Mouse (Mus musculus) liver, adult (tissue): Measurements from ENCODE around the gene Clec16a.

ENCODE experiments used
- GATA4 ChIP-seq: IDR thresholded peaks from 2 replicates; pipeline ENCODE4 v1.6.1; 2014; ENCODE audit warnings: mild to moderate bottlenecking, low read length; ENCODE audit not compliant: insufficient replicate concordance

Clec16a gene

DNA sequence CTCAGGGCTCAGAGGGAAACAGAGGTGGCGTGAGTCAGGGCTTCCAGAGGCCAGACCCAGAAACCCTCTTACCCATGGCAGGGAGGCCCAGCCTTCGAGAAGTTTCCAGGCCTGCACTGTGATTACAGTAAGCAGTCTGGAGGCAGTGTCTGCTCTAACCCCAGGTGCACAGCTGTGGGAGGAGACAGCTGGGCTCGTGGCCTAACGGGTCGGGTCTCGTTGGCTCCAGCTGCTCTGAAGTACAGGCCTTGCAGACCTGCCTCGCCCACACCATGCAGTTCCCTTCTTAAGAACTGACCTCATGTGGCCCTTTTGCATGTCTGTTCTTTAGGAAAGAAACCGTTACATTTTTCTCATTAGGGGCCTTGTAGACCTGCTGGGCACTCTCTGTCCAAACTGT, 123.3 kb downstream of the Clec16a start:
- TF ChIP-seq GATA4 = no peak

DNA sequence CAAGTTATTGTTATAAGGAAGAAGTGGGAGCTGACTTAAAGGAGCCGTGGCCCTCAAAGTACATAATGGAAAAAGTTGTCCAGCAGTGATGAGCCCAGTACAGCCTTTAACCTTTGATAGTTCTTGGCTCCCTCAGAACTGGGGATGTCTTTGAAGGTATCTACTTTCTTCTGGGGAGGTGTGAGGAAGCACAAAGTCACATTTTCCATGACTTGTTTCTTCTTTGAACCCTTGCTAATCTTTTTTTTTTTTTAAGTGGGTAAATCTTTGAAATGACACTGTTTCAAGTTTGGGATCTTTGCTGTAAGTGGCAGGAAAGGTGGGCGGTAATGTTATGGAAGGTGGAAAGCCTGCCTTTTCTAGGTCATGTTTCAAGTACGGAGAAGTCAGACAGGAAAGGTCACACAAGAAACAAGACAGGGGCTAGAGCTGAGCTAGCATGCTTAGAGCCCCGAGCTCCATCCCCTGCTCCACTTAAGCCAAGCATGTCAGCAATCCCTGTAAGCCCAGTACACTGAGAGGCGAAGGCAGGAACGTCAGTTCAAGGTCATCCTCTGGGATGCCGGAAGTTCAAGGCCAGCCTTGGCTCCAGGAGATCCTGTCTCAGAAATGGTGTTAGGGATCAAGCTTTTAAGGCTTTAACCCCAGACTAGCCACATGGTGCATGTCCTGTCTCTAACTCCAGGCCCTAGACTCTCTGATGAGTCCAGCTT, 124.0 kb downstream of the Clec16a start:
- TF ChIP-seq GATA4 = no peak

DNA sequence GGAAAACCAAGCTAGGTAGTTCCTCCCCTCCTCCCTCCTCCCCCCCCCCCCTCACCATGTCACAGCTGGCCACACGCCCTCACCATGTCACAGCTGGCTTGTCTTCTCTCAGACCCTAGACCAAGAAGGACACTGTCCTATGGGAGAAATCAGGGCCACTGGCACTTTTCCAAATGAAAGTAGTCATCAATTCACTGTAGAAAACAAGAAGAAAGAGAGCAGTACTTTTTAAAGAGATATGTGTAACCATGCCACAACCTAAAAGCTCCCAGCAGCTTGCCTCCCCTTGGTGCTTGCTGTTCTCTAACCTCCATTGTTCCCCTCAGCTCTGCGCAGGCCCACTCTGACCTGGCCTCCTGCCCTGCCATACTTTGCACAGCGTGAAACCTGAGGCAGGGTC, 124.8 kb downstream of the Clec16a start:
- no peak for TF ChIP-seq GATA4

DNA sequence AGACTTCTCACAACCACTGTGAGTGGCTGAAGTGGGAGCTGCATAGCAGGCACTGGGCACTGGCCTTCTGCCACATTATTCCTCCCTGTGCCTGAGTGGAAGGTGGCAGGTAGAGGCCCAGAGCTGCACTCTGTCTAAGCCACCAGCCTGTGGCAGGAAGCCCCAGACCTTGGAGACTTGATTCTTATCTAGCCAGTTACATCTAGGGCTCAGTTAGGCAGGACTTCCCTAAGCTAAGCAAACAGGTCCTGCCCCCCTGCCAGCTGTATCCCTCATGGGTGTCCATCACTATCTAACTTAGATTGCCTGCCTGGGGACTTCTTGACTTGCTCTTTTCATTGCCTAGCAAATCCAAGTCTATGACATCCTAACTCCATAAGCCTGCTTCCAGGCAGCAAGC, 127.4 kb downstream of the Clec16a start:
- no peak for TF ChIP-seq GATA4

DNA sequence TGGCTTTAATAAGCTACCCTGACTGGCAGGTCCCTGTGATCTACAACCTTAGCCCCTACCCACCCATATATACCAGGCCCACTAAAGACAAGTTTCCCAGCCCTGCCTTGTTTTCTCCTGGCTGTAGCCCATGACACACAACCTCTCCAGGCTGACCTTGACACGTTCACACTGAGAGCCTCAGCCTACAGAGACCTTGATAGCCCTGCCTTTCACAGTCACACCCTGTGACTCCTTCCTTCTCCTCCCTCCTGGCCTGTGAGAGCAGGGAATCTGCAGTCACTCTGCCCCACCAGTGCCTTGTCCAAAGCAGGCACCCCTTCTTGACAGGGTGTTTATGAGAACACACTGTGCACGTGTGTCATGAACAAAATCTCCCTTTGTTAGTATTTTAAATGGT, 128.9 kb downstream of the Clec16a start:
- TF ChIP-seq GATA4 = no peak

DNA sequence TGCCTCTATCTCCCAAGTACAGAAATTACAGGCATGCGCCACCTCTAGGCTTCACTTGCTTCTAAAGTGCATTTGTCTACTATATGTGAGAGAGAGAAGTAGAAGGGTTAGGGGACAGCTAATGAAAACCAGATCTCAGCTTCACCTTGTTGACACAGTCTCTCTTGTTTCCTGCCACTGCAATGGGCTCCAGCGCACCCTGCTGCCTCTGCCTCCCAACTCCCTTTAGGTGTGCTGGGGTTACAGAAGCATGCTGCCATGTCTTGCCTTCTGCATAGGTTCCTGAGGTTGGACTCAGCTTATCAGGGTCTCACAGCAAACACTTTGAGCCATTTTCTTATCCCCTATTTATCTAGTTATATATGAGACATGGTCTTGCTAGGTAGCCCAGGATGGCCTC, 129.8 kb downstream of the Clec16a start:
- no peak for TF ChIP-seq GATA4

DNA sequence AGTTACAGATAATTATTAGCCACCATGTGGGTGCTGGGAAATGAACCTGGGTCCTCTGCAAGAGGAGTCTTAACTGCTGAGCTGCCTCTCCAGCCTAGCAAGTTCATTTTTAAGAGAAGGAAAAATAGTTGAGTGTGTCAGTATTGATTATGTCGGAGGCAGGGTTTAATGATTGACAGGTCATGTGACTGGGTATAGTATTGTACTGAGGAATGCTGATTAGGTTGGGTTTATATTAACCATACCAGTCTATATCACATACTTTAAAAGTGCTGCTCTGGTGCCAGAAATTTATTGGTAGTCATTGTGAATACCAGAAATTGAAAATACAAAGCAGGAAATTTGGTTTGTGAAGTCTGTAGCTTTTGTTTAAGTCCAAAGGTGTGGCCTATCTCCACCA, 130.5 kb downstream of the Clec16a start:
- no peak for TF ChIP-seq GATA4

DNA sequence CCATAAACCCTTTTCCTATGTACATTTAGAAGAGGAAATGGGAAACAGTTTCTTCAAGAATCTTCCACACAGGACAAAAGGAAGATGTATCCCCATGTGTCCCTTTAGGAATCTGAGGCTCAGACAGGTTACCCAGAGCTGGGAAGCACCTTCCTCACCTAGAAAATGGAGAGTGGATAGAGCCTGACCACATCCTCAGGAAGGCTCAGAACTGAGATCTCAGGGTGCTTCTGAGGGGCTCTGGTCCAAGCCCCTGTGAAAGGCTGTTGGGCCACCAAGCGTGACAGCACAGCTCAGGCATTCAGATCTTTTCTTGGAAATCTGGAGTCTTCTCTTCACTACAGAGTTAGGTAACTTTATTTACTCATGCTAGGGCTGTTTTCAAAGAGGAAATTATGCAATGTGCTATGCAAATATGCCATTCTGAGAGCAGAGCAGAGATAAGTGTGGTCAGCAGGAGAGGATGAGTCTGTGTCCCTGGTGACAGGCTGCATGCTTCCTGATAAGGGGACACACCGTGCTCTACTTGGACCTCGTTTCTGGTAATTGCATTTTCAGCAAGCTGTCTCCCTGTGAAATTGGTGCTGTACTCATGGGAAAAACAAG, 131.4 kb downstream of the Clec16a start:
- TF ChIP-seq GATA4 = peak; percentile 99

DNA sequence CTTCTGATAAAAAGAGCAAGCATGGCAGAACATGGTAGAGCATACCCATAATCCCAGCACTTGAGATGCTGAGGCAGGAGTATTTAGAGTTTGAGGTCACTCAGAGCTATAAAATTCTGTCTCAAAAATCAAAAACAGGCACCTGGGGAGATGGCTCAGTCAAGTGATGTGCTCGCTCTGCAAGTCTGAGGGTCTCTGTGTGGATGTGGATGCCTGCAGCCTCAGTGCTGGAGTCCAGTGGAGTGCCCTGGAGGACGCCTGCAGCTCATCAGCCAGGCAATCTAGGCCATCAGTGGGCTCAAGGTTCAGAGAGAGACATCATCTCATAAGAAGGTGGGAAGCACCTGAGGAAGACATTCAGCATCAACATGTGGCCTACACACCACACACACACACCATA, 137.4 kb downstream of the Clec16a start:
- no peak for TF ChIP-seq GATA4

DNA sequence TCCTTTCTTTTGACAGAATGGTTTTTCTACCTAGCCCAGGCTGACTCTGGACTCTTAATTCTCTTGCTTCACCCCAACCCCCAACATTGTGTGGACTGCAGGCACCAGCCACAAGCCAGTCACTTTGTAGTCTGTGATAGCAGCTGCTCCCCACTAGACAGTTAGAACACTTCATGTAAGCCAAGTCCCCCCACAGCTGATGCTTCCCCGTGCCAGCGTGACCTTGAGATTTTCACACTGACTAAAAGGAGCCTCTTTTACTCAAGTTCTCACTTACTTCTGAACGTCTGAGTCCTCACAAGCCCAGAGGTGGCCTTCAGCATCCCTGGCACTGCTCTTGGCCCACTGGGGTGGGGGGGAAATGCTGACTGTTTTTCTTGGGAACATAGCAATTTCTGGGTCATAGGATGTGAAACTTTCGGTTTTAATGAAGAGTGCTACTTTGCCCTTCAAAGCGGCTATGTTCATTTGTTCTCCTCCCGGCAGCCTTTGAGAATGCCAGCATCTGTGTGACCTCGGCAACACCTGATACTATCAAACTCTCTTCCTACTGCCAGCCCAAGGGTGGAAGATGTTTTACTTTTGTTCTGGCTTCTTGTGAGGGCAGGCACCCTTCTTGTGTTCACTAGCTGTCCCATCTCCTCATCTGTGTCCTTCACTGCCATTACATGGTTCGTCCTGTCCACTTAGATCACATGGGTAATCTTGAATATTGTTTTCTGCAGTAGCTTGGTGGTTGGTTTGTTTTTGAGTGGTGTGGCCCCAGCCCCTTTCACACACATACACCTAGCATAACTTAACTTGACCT, 138.3 kb downstream of the Clec16a start:
- TF ChIP-seq GATA4 = no peak

DNA sequence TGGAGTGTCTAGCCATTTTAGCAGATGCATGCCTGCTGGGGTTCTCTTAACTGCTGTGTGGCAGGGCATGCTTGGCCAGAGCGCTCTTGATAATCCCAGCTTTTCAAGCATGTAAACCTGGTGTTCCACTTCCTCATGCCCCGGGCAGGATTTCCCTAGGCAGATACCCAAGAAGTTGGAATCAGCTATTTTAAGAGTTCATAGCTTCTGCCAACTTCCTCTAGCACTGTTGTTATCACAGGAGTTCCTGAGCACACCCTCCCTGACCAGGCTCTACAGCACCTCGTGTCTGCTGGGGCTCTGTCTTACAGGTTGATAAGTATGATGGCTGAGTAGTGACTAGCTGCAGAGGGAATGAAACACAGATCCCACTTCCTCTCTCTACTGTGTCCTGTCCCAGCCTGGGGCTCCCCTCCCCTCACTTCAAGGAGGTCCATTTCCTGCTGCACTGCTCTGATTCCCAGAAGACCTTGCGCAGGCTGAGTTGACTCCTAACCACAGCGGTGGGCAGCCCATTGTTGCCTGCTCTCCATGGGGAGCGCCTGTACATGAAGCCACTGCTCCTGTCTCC, 144.7 kb downstream of the Clec16a start:
- TF ChIP-seq GATA4 = peak; percentile 98

DNA sequence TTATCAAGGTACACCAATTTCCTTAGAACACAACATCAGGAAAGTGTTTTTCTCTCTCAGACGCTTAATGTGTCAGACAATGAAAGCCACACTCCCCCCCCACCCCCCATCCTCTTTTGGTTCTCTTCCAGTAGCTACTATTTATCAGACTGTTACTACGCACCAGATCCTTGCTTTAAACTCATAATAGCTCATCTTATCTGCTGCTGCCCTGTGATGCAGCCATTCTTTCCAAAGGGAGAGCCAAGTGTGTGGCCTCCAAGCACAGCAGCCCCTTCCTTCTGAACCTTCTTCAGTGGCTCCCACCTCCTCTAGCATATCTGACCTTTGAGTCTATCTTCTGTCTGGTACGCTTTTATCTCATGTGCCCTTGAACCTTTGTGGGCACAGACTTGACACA, 145.3 kb downstream of the Clec16a start:
- TF ChIP-seq GATA4 = peak; percentile 89

DNA sequence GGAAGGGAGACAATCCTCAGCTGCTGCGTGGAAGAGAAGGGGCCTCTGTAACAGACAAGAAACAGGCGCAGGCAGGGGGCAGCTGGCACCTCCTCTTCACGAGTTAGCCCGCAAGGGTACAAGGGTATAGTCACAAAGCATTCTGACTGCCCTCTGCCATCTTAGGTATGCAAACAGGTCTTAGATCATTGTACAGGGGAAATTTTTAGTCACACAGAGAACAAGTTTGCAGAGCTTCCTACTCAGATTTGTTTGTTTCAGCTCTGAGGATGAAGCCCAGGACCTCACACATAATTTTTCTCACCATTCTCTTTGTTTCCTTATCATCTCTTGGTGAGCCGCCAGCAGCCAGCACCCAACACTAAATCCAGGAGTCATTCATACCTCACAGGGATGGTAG, 146.6 kb downstream of the Clec16a start:
- no peak for TF ChIP-seq GATA4

DNA sequence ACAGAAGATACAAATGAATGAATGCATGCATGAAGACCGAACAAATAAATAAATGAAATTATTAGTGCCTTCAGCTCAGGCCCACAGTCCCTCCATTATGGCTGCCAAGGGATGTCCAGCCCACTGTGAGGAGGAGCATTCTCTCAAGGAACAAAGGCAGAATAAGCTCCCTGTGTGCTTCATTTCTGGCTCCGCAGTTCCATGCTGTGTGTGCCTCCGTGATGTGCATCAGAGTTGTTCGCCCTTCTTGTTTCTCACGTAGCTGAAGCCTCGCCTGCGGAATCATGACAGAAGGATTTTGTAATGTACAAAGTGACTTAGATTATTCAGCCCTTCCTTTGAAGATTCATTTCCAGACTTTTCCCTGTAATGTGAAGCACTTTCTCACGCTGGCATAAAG, 147.7 kb downstream of the Clec16a start:
- TF ChIP-seq GATA4 = no peak

DNA sequence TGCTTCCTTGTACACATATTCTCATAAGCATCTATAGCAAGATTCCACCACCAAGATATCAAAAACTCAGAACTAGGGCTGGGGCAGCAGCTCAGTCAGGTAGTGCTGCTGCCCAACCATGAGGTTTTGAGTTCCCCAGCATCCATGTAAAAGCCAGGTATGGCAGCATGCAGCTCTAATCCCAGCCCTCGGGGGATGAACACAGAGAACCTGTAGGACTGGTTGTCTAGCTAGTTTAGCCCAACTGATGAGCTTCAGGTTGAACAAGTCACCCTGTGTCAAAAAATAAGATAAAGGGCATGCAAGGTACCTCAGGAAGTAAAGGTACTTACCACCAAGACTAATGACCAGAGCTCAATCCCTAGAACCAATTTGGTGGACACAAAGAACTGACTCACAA, 148.3 kb downstream of the Clec16a start:
- no peak for TF ChIP-seq GATA4

DNA sequence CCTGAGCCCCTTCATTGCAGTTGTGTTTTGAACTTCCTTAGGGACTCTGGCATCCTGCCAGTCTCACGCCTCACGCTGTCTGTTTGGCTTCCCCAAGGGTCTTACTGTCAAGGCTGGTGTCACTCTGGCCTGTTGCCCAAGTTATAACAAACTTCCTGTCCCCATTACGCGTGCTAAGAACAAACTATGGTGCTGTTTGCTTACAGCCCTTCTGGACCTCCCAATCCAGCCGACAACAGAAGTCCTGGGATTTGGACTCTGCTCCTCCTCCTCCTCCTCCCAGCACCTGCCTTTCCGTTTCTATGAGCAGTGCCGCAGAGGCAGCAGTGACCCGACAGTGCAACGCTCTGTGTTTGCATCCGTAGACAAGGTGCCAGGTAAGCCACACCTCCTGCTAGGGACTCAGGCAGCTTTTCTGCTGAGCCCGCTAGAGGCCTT, 149.3 kb downstream of the Clec16a start:
- TF ChIP-seq GATA4 = no peak

DNA sequence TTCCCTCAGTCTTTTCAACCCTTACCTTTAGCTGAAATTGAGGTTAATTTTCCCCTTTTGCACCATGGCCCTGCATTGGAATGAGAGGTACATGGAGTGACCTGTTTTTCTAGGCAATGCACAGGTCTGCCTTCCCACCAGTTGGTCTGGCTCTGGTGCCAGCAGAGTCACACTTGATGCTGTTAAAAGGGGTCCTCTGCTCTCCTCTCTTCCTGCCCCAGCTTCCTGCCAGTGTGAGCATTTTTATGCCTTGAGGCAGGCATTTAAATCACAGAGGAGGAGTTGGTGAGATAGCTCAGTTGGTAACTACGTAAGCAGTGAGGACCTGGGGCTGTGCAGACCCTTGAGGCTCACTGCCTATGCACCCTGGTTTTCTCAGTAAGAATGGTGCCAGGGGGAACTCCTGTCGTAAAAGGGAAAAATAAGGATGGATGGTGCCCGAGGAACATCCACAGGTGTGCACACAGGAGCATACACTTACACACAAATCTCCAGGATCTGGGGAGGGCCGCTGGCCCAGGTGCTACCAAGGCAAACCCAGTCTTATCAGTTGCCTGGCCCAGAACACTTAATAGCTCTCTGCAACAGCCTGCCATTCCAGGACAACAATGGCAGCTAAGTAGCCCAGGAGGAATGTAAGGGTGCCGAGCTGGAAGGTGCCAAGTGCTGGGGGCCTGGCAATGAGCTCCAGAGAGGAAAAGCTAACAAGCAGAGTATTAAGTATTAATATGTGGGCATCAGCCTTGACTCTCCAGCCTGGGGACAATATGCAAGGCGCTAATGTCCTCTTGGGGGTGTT, 152.9 kb downstream of the Clec16a start:
- TF ChIP-seq GATA4 = no peak
